Mouse (Mus musculus) embryonic facial prominence, embryonic 15.5 days (tissue): Measurements from ENCODE around the gene Ednra. TPM values are rescaled to one million over a fixed set of nuclear protein-coding genes. Genes with fewer than 3 reads are reported as not detected.
A peak's percentile ranks its signal among the peaks of the same experiment; 100 is the strongest.

Source experiments
- ATAC-seq: fragments of 200-750 bp; cut with Nextera tagmentation; 2 replicates; pipeline ENCODE4 v1.8.0; 2017; ENCODE audit warnings: low read depth, moderate TSS enrichment; ENCODE audit not compliant: insufficient number of reproducible peaks, low FRiP score, low TSS enrichment
- H3K27ac ChIP-seq: fragments of 300-500 bp; sonication (generic); replicated peaks from 2 replicates; pipeline ENCODE4 v1.5.1; 2015; ENCODE audit warnings: mild to moderate bottlenecking, inconsistent platforms
- H3K27me3 ChIP-seq: fragments of 300-500 bp; sonication (generic); 2 replicates; pipeline ENCODE4 v1.6.1; 2015; ENCODE audit warnings: inconsistent platforms
- H3K36me3 ChIP-seq: fragments of 300-500 bp; sonication (generic); 2 replicates; pipeline ENCODE4 v1.6.1; 2015; ENCODE audit warnings: mild to moderate bottlenecking, inconsistent platforms
- H3K4me1 ChIP-seq: fragments of 300-500 bp; sonication (generic); 2 replicates; pipeline ENCODE4 v1.6.1; 2015; ENCODE audit warnings: inconsistent platforms
- H3K4me2 ChIP-seq: fragments of 300-500 bp; sonication (generic); replicated peaks from 2 replicates; pipeline ENCODE4 v1.6.1; 2015; ENCODE audit warnings: mild to moderate bottlenecking, inconsistent platforms
- H3K4me3 ChIP-seq: fragments of 300-500 bp; sonication (generic); replicated peaks from 2 replicates; pipeline ENCODE4 v1.5.1; 2015; ENCODE audit warnings: mild to moderate bottlenecking, inconsistent platforms
- H3K9ac ChIP-seq: fragments of 300-500 bp; sonication (generic); 2 replicates; pipeline ENCODE4 v1.6.1; 2015; ENCODE audit warnings: inconsistent platforms
- H3K9me3 ChIP-seq: fragments of 300-500 bp; sonication (generic); replicated peaks from 2 replicates; pipeline ENCODE4 v1.6.1; 2016; ENCODE audit warnings: inconsistent platforms
- WGBS: fragments of 180-500 bp; shearing (Covaris S2); methylation state at CpG from one replicate; pipeline ENCODE4 v1.1.7; 2015; 5-methylcytosine and 5-hydroxymethylcytosine counted together
- polyA plus RNA-seq: library from polyadenylated mRNA; unstranded; fragments of >200 nt; fragmentation: Nextera tagmentation; extraction: Ambion mirVana; gene quantifications from 2 replicates; pipeline ENCODE4 v1.2.1, GENCODE M21; 2015

The Ednra gene
- polyA plus RNA-seq, 1 experiment from 2014 or later = 56.9 TPM

DNA sequence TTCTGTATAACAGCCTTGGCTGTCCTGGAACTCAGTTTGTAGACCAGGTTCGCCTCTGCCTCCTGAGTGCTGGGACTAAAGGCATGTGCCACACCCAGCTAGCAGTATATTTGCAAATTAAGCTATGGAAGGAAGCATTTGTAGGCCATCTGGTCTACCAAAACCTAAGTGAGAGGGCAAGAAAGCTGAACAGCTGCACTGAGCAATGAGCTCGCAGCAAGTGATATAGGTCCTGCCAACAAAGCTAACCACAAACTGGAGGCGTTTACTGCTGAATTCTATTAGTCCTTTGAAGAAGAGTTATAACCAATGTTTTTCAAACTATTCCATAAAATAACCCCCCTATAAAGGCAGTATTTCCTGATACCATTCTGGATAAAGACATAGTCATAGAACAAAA is 86.7 kb downstream of the Ednra start:
- WGBS = 47% methylated on average over 3 of the region's 3 CpGs
- no peak overlapping the region for H3K4me3 ChIP-seq
- H3K9me3 ChIP-seq = no peaks in the 10 kb centered on the region
- H3K27me3 ChIP-seq = no peaks in the 10 kb centered on the region
- H3K36me3 ChIP-seq = no peaks in the 10 kb centered on the region
- no peak overlapping the region for H3K4me2 ChIP-seq
- ATAC-seq = no peak
- no peak overlapping the region for H3K9ac ChIP-seq
- H3K4me1 ChIP-seq = peaks cover 12% of the 10 kb centered on the region; the same call in 1 of the 2 replicates
- no peak overlapping the region for H3K27ac ChIP-seq

DNA sequence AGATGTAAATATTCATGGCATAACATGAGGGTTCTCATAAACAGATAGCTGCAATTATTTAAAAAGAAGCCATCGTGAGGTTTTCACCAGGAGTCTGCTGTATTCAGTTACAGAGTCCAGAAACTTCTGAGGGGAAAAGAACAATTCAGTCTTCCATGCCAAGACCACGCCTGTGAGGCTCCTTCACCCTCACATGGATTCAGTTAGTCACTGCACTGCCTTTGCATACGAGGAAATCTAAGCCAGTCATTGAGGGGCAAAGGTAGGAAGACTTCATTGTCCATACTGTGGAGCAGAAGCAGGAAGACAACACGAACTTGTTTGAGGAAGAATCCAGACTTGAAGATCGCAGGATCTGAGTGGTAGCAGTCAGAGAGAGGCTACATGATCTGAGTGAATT is 90.2 kb downstream of the Ednra start:
- H3K4me1 ChIP-seq = peaks cover 20% of the 10 kb centered on the region; the same call in 1 of the 2 replicates
- H3K27me3 ChIP-seq = no peaks in the 10 kb centered on the region
- H3K9me3 ChIP-seq = no peaks in the 10 kb centered on the region
- 35% methylated on average over 5 of the region's 5 CpGs for WGBS
- no peak for ATAC-seq
- H3K9ac ChIP-seq = no peak overlapping the region
- no peaks in the 10 kb centered on the region for H3K36me3 ChIP-seq
- no peak overlapping the region for H3K4me3 ChIP-seq
- H3K4me2 ChIP-seq = no peak overlapping the region
- peak overlapping the region; percentile 65 for H3K27ac ChIP-seq

GRCm38 (mm10) chr8:77633211-77633610 is 91.1 kb downstream of the Ednra start:
- H3K9me3 ChIP-seq = no peaks in the 10 kb centered on the region
- H3K9ac ChIP-seq = no peak overlapping the region
- peaks cover 20% of the 10 kb centered on the region; the same call in 1 of the 2 replicates for H3K4me1 ChIP-seq
- H3K27ac ChIP-seq = no peak overlapping the region
- no peaks in the 10 kb centered on the region for H3K36me3 ChIP-seq
- no peak for ATAC-seq
- H3K4me2 ChIP-seq = no peak overlapping the region
- H3K27me3 ChIP-seq = no peaks in the 10 kb centered on the region
- WGBS = 64% methylated on average over 2 of the region's 2 CpGs
- H3K4me3 ChIP-seq = no peak overlapping the region

DNA sequence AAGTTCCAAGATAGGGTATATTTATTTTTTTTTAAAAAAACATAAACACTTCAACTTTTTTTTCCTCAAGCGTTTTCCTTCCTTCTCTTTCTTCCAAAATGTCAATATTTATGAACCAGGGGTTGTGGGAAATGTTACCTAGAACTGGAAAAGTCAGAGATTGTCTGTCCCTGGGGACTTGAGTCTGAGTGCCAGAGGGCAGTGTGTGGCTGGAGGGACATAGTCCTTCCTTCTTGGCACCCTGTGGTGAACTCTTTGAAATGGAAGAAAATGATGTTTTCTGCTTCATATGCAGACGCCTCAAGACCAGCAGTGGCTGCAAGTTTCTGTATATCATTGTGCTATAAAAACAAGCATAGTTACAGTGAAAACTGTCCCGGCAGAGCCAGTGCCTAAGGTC is 93.6 kb downstream of the Ednra start:
- no peak overlapping the region for H3K4me2 ChIP-seq
- H3K27ac ChIP-seq = no peak overlapping the region; the same call in 1 of the 2 replicates
- no peak for ATAC-seq
- no peaks in the 10 kb centered on the region for H3K27me3 ChIP-seq
- peaks cover 20% of the 10 kb centered on the region; the same call in 1 of the 2 replicates for H3K4me1 ChIP-seq
- H3K4me3 ChIP-seq = no peak overlapping the region
- no peaks in the 10 kb centered on the region for H3K9me3 ChIP-seq
- no peaks in the 10 kb centered on the region for H3K36me3 ChIP-seq
- no peak overlapping the region for H3K9ac ChIP-seq
- 46% methylated on average over 3 of the region's 3 CpGs for WGBS

DNA sequence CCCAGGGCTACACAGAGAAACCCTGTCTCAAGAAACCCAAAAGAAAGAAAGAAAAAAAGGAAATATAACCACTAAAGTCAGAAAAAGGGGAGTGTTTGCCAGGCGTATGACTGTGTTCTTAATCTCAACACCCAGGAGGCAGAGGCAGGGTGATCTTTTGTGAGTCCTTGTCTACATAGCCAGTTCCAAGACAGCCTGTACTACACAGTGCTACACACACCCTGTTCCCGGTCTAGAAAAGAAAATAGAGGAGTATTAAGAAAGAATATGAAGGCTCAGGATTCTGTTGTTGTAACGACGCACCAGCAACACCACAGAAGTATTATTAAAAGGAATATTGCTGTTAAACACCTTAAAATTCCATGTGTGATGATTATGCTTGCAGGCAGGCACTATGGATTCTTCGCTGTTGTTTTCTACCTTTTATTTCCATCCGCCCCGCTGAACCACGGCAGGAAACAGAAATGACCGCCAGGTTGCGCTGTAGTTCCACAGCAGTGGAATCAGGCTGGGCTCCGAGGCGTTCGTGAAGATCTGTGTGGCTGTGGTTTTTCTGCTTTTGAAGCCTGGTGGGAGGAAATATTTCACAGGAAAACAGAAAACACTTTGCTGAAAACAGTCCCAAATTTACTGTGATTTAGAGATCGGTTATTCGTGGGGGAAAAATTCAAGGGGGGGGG is 94.3 kb downstream of the Ednra start:
- H3K36me3 ChIP-seq = no peaks in the 10 kb centered on the region
- no peak overlapping the region for H3K4me2 ChIP-seq
- H3K27me3 ChIP-seq = no peaks in the 10 kb centered on the region
- no peak overlapping the region for H3K9ac ChIP-seq
- ATAC-seq = peak; percentile 79
- no peak overlapping the region for H3K27ac ChIP-seq
- H3K4me1 ChIP-seq = peaks cover 20% of the 10 kb centered on the region; the same call in 1 of the 2 replicates
- no peak overlapping the region for H3K4me3 ChIP-seq
- WGBS = 17% methylated on average over 15 of the region's 15 CpGs
- no peaks in the 10 kb centered on the region for H3K9me3 ChIP-seq

GRCm38 (mm10) chr8:77623677-77624209 is 100.5 kb downstream of the Ednra start:
- WGBS = 80% methylated on average over 7 of the region's 7 CpGs
- no peaks in the 10 kb centered on the region for H3K27me3 ChIP-seq
- H3K4me1 ChIP-seq = no peaks in the 10 kb centered on the region
- ATAC-seq = no peak
- no peak overlapping the region for H3K9ac ChIP-seq
- no peaks in the 10 kb centered on the region for H3K36me3 ChIP-seq
- H3K4me3 ChIP-seq = no peak overlapping the region
- no peak overlapping the region for H3K27ac ChIP-seq
- no peaks in the 10 kb centered on the region for H3K9me3 ChIP-seq
- H3K4me2 ChIP-seq = no peak overlapping the region

DNA sequence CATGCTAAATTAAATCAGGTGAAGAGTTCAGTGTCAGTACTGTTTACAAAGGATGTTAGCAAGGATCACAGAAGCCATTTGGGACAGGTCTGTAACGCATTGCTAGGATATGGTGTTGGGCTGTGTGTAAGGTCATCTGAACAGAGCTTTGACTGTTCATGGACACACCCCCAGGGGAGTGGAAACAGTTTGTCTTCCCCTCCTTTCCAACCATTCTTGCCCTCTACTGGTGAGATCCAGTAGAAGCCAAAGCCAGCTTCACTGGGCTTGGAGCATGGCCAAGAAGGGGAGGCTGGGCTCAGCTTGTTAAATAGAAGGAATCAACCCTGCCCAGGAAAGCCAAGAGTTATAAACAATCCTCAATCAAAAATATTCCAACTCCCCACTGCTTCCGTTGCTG is 106.3 kb downstream of the Ednra start:
- WGBS = 54% methylated on average over 2 of the region's 2 CpGs
- Histone ChIP-seq H3K9ac (no peak overlapping the region), H3K27ac (no peak overlapping the region), H3K27me3 (no peaks in the 10 kb centered on the region), H3K9me3 (no peaks in the 10 kb centered on the region), H3K4me1 (no peaks in the 10 kb centered on the region), H3K4me3 (no peak overlapping the region), H3K4me2 (no peak overlapping the region), H3K36me3 (no peaks in the 10 kb centered on the region)
- ATAC-seq = no peak

Other genes starting within 250 kb of the Ednra start
- gene Arhgap10, start 206.5 kb downstream of the Ednra start, polyA plus RNA-seq = 27.7 and 30.1 TPM in 2 replicates
- gene Prmt9, start 175.1 kb downstream of the Ednra start, polyA plus RNA-seq = 18.3 and 20.3 TPM in 2 replicates
- 31.4 and 34.4 TPM in 2 replicates for gene Tmem184c, start 113.8 kb downstream of the Ednra start, polyA plus RNA-seq